Mouse (Mus musculus) ES-E14 (cell line): Measurements from ENCODE around the gene Rpl28.
"Not testable (repeated sequence)": the region's sequence is repeated elsewhere in the genome, so short reads cannot be mapped to it uniquely, and the experiment has no call there.

ENCODE experiments used
- CHD2 ChIP-seq: IDR thresholded peaks from 2 replicates; pipeline ENCODE4 v1.6.1; 2014; ENCODE audit warnings: mild to moderate bottlenecking, low read depth, low read length, inconsistent platforms
- HCFC1 ChIP-seq: IDR thresholded peaks from 2 replicates; pipeline ENCODE4 v1.6.1; 2012; ENCODE audit warnings: low read length, inconsistent platforms, borderline replicate concordance; ENCODE audit not compliant: insufficient read depth
- MAFK ChIP-seq: IDR thresholded peaks from 2 replicates; pipeline ENCODE4 v1.6.1; 2014; ENCODE audit warnings: mild to moderate bottlenecking, low read depth, low read length, inconsistent platforms; ENCODE audit not compliant: insufficient read depth
- ZC3H11A ChIP-seq: IDR thresholded peaks from 2 replicates; pipeline ENCODE4 v1.6.1; 2012; ENCODE audit warnings: low read depth, mild to moderate bottlenecking, inconsistent platforms, low read length, borderline replicate concordance

GRCm38 (mm10) chr7:4793248-4793647 lies 574 bp downstream of the Rpl28 start:
- TF ChIP-seq ZC3H11A, CHD2, MAFK, HCFC1: not testable (repeated sequence)
